In genomic region chr9:47674766-47675713, GRCm38 (mm10) we compare ENCODE assay signal across 13 mouse cellular contexts.
DNase-seq lines count a peak whose midpoint lies in the region; ATAC-seq lines count a peak whose summit lies in the region.
"Had no signal": no experiment of that assay in that cellular context is flagged by ENCODE, and none has a peak within 500 bp of the region (broad histone marks: within the 10 kb centered on the region; RNA-seq: fewer than 3 reads in every experiment).

No protein-coding gene starts in this region.

- H3K4me3 ChIP-seq in limb, embryonic 12.5 days (replicated peaks): no peak overlapping the region
- H3K4me3 ChIP-seq in limb, embryonic 10.5 days: no peak overlapping the region
- H3K4me3 ChIP-seq in intestine, embryonic 14.5 days (ENCODE audit: low read depth, low read length): no peak overlapping the region
- H3K4me3 ChIP-seq: heart, embryonic 12.5 days; megakaryocyte, embryonic 14.5 days; neural tube, embryonic 15.5 days had no signal

- no peaks in the 10 kb centered on the region for H3K27me3 ChIP-seq in limb, embryonic 12.5 days
- no peaks in the 10 kb centered on the region for H3K27me3 ChIP-seq in limb, embryonic 10.5 days (ENCODE audit: low read depth, poor library complexity, severe bottlenecking)
- H3K27me3 ChIP-seq in intestine, embryonic 14.5 days (replicated peaks; ENCODE audit: control insufficient read depth, insufficient read depth, low read length): no peaks in the 10 kb centered on the region; the same call in 1 of the 2 replicates
- H3K27me3 ChIP-seq: megakaryocyte, embryonic 14.5 days; neural tube, embryonic 15.5 days had no signal

- H3K36me3 ChIP-seq in limb, embryonic 12.5 days: no peaks in the 10 kb centered on the region
- H3K36me3 ChIP-seq in limb, embryonic 10.5 days: no peaks in the 10 kb centered on the region
- no peaks in the 10 kb centered on the region for H3K36me3 ChIP-seq in intestine, embryonic 14.5 days (ENCODE audit: control insufficient read depth, insufficient read depth, low read length)
- H3K36me3 ChIP-seq: heart, embryonic 12.5 days; neural tube, embryonic 15.5 days had no signal

- H3K9me3 ChIP-seq in limb, embryonic 12.5 days: no peaks in the 10 kb centered on the region
- H3K9me3 ChIP-seq in limb, embryonic 10.5 days (replicated peaks): no peaks in the 10 kb centered on the region
- H3K9me3 ChIP-seq in intestine, embryonic 14.5 days (ENCODE audit: control insufficient read depth, low read length): no peaks in the 10 kb centered on the region
- H3K9me3 ChIP-seq: heart, embryonic 12.5 days; neural tube, embryonic 15.5 days had no signal

- 61% methylated on average over 11 of the region's 11 CpGs for WGBS in limb, embryonic 12.5 days
- 76% methylated on average over 11 of the region's 11 CpGs for WGBS in limb, embryonic 10.5 days
- WGBS in intestine, embryonic 14.5 days: 43% methylated on average over 11 of the region's 11 CpGs

- H3K27ac ChIP-seq in limb, embryonic 12.5 days: peak overlapping the region; percentile 60; the same call in 1 of the 2 replicates
- H3K27ac ChIP-seq in limb, embryonic 10.5 days: no peak overlapping the region
- no peak overlapping the region for H3K27ac ChIP-seq in intestine, embryonic 14.5 days (ENCODE audit: low read depth)
- H3K27ac ChIP-seq: neural tube, embryonic 15.5 days had no signal

- no peak overlapping the region for H3K4me2 ChIP-seq in limb, embryonic 12.5 days
- no peak overlapping the region for H3K4me2 ChIP-seq in intestine, embryonic 14.5 days (ENCODE audit: low read length)
- H3K4me2 ChIP-seq: heart, embryonic 12.5 days; neural tube, embryonic 15.5 days had no signal

- DNase-seq in adrenal gland, adult 2 months: peak; percentile 33
- no peak for DNase-seq in adrenal gland, postnatal 25 days
- DNase-seq in limb, embryonic 10.5 days (ENCODE audit: low spot score): no peak
- no peak for DNase-seq in intestine, embryonic 14.5 days (ENCODE audit: low spot score)
- peak; percentile 29 for DNase-seq in lung, postnatal 14 days
- DNase-seq in left cerebral cortex, adult 18-20 months (ENCODE audit: low spot score in 2 of 2): no peak
- no peak for DNase-seq in neural tube, embryonic 10.5 days (ENCODE audit: extremely low spot score, low spot score)
- DNase-seq: spleen, adult 18-20 months; thymus, postnatal 36 days had no signal

- H3K9ac ChIP-seq in limb, embryonic 12.5 days (replicated peaks): no peak overlapping the region
- no peak overlapping the region for H3K9ac ChIP-seq in intestine, embryonic 14.5 days (ENCODE audit: low read length)
- H3K9ac ChIP-seq: heart, embryonic 12.5 days; neural tube, embryonic 15.5 days had no signal

- peaks cover 40% of the 10 kb centered on the region for H3K4me1 ChIP-seq in limb, embryonic 12.5 days (replicated peaks)
- peaks cover 40% of the 10 kb centered on the region for H3K4me1 ChIP-seq in limb, embryonic 10.5 days
- peaks cover 8% of the 10 kb centered on the region for H3K4me1 ChIP-seq in intestine, embryonic 14.5 days (replicated peaks; ENCODE audit: control insufficient read depth, insufficient read depth, low read length)
- H3K4me1 ChIP-seq: megakaryocyte, embryonic 14.5 days had no signal

- no peak for ATAC-seq in limb, embryonic 12.5 days (ENCODE audit: insufficient number of reproducible peaks, insufficient read depth, low FRiP score, low TSS enrichment, low read depth)
- ATAC-seq in intestine, embryonic 14.5 days (replicated peaks; ENCODE audit: low FRiP score, low TSS enrichment, low read depth): 0 out of 2 replicates have a peak, but pooled peaks have one; percentile 27

Comparison
In these comparisons a context has a peak if more than half of its experiments do, and no peak if none do; other contexts are left out.
1. DNase-seq: peak in adrenal gland, adult 2 months (single experiment) and lung, postnatal 14 days (single experiment); none in adrenal gland, postnatal 25 days (single experiment), limb, embryonic 10.5 days (single experiment), intestine, embryonic 14.5 days (single experiment), left cerebral cortex, adult 18-20 months (0 of 2) and neural tube, embryonic 10.5 days (single experiment).